Mouse (Mus musculus): ENCODE data around the gene Agtpbp1. TPM values are rescaled to one million over a fixed set of nuclear protein-coding genes. Genes with fewer than 3 reads are reported as not detected.

Gene Agtpbp1
- polyA plus RNA-seq, 1 experiment: 13.5 TPM

DNA sequence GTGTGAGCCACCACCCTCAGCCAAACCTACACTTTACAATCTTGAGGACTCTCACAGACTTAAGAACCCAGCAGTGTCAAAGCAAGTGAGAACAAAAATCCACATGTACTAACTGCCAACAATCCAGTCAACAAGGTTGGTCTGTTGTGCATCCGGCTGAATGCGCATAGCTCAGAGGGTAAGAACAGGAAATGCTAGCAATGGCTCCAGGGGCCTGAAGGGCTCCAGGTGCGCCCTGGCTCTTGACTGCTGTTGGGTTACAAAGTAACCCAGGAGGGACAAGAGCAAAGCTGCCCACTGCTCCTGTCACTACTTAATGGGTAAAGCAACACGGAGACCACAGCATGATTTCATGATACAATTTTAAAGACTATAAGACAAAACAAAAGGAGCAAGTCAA is 81.4 kb downstream of the Agtpbp1 start:
- no peaks in the 10 kb centered on the region for H3K27me3 ChIP-seq (ENCODE audit: control insufficient read depth, insufficient read depth, low read length)
- H3K4me3 ChIP-seq (ENCODE audit: control insufficient read depth, insufficient read depth, low read length): no peak overlapping the region
- peak overlapping the region; percentile 55; the same call in 1 of the 2 replicates for H3K27ac ChIP-seq (ENCODE audit: control insufficient read depth, insufficient read depth, low read length)
- WGBS: 79% methylated on average over 4 of the region's 4 CpGs
- peaks cover 3% of the 10 kb centered on the region; the same call in 1 of the 2 replicates for H3K36me3 ChIP-seq (ENCODE audit: control insufficient read depth, insufficient read depth, low read length)
- peak; percentile 28 for DNase-seq
- TF ChIP-seq CTCF (IDR thresholded peaks at IDR 0.05; ENCODE audit: borderline replicate concordance, control insufficient read depth, extremely low read depth, insufficient read depth, low read length, poor library complexity) (no peak), POLR2A (IDR thresholded peaks at IDR 0.05; ENCODE audit: control insufficient read depth, extremely low read depth, insufficient read depth, low read length, poor library complexity) (no peak)
- H3K4me1 ChIP-seq (replicated peaks; ENCODE audit: control insufficient read depth, insufficient read depth, low read length): peaks cover 3% of the 10 kb centered on the region

DNA sequence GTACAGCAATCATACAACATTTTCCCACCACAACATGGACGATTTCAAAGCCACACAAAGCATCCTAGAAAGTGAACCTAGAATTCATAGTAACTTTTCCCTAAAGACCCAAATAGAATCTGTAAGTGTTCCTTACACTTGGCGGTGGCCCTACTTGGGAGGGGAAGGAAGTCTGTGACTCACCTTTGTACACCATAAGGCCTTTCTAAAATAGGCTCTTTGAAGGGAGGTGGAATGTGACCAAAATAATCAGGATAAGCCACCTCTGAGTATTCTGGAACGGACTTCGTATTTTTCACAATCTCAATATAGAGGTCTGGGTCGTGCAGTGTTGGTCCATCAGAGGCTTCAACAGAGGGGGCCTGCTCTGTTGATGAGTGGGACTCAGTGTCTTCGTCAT is 85.2 kb downstream of the Agtpbp1 start:
- DNase-seq: no peak
- WGBS: 94% methylated on average over 6 of the region's 6 CpGs
- no peak overlapping the region for H3K27ac ChIP-seq (ENCODE audit: control insufficient read depth, insufficient read depth, low read length)

DNA sequence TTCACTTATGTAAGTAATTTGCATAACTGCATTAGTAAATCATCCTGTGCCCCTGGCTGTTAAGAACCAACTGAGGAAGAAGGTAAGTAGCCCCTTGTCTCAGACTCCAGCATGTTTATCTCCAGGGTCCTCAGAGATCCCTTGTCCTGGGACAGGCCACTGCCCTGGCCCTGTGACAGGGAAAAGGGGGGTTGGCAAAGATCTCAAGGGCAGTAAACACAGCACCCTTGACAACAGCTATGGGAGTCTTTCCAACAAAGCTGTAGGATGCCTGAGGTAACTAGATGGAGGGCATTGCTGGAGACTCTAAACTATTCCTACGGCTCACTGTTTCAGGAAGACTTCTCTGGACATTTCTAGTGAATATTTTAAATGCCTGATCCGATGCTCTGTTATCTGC is 85.7 kb downstream of the Agtpbp1 start:
- TF ChIP-seq CTCF (IDR thresholded peaks at IDR 0.05; ENCODE audit: borderline replicate concordance, control insufficient read depth, extremely low read depth, insufficient read depth, low read length, poor library complexity): no peak
- TF ChIP-seq POLR2A (IDR thresholded peaks at IDR 0.05; ENCODE audit: control insufficient read depth, extremely low read depth, insufficient read depth, low read length, poor library complexity): no peak
- H3K27ac ChIP-seq (ENCODE audit: control insufficient read depth, insufficient read depth, low read length): no peak overlapping the region
- DNase-seq: no peak
- WGBS: 99% methylated on average over 2 of the region's 2 CpGs
- peaks cover 7% of the 10 kb centered on the region for H3K36me3 ChIP-seq (ENCODE audit: control insufficient read depth, insufficient read depth, low read length)
- H3K4me1 ChIP-seq (replicated peaks; ENCODE audit: control insufficient read depth, insufficient read depth, low read length): peaks cover 3% of the 10 kb centered on the region
- no peak overlapping the region for H3K4me3 ChIP-seq (ENCODE audit: control insufficient read depth, insufficient read depth, low read length)
- H3K27me3 ChIP-seq (ENCODE audit: control insufficient read depth, insufficient read depth, low read length): no peaks in the 10 kb centered on the region

More for the DNA sequence above, 85.2 kb downstream of the Agtpbp1 start:
- no peak for TF ChIP-seq POLR2A (IDR thresholded peaks at IDR 0.05; ENCODE audit: control insufficient read depth, extremely low read depth, insufficient read depth, low read length, poor library complexity)
- no peak for TF ChIP-seq CTCF (IDR thresholded peaks at IDR 0.05; ENCODE audit: borderline replicate concordance, control insufficient read depth, extremely low read depth, insufficient read depth, low read length, poor library complexity)
- Histone ChIP-seq H3K27me3 (ENCODE audit: control insufficient read depth, insufficient read depth, low read length) (no peaks in the 10 kb centered on the region), H3K4me1 (replicated peaks; ENCODE audit: control insufficient read depth, insufficient read depth, low read length) (peaks cover 3% of the 10 kb centered on the region), H3K4me3 (ENCODE audit: control insufficient read depth, insufficient read depth, low read length) (no peak overlapping the region), H3K36me3 (ENCODE audit: control insufficient read depth, insufficient read depth, low read length) (peaks cover 6% of the 10 kb centered on the region)

GRCm38 (mm10) chr13:59498191-59498590 is 86.8 kb downstream of the Agtpbp1 start:
- peaks cover 10% of the 10 kb centered on the region for H3K36me3 ChIP-seq (ENCODE audit: control insufficient read depth, insufficient read depth, low read length)
- 95% methylated on average over 5 of the region's 5 CpGs for WGBS
- H3K27me3 ChIP-seq (ENCODE audit: control insufficient read depth, insufficient read depth, low read length): no peaks in the 10 kb centered on the region
- no peaks in the 10 kb centered on the region; the same call in 1 of the 2 replicates for H3K4me1 ChIP-seq (replicated peaks; ENCODE audit: control insufficient read depth, insufficient read depth, low read length)
- no peak for TF ChIP-seq CTCF (IDR thresholded peaks at IDR 0.05; ENCODE audit: borderline replicate concordance, control insufficient read depth, extremely low read depth, insufficient read depth, low read length, poor library complexity)
- TF ChIP-seq POLR2A (IDR thresholded peaks at IDR 0.05; ENCODE audit: control insufficient read depth, extremely low read depth, insufficient read depth, low read length, poor library complexity): no peak
- no peak overlapping the region for H3K27ac ChIP-seq (ENCODE audit: control insufficient read depth, insufficient read depth, low read length)
- no peak overlapping the region for H3K4me3 ChIP-seq (ENCODE audit: control insufficient read depth, insufficient read depth, low read length)
- no peak for DNase-seq

DNA sequence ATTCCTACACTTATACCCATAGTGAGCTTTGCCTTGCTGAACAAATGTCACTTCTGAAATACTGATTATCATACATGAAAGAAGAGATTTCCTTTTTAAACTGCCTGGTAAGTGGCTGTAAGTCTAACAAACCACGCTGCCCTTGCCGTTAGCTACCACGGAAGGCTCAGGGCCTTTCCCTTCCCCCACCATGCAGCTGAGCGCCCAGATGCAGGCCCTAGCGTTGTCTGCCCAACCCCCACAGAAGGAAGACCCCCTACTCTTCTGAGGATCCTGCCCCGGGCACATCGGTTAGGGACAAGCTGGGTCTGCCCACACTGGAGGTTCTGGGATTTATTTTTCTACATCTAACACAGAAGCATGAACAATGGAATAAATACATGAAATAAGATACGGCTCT is 89.2 kb downstream of the Agtpbp1 start:
- Histone ChIP-seq H3K4me1 (replicated peaks; ENCODE audit: control insufficient read depth, insufficient read depth, low read length) (no peaks in the 10 kb centered on the region), H3K4me3 (ENCODE audit: control insufficient read depth, insufficient read depth, low read length) (no peak overlapping the region), H3K36me3 (ENCODE audit: control insufficient read depth, insufficient read depth, low read length) (peaks cover 10% of the 10 kb centered on the region), H3K27ac (ENCODE audit: control insufficient read depth, insufficient read depth, low read length) (no peak overlapping the region), H3K27me3 (ENCODE audit: control insufficient read depth, insufficient read depth, low read length) (no peaks in the 10 kb centered on the region)
- DNase-seq: no peak
- WGBS: 50% methylated on average over 8 of the region's 8 CpGs
- TF ChIP-seq POLR2A (IDR thresholded peaks at IDR 0.05; ENCODE audit: control insufficient read depth, extremely low read depth, insufficient read depth, low read length, poor library complexity): no peak
- no peak for TF ChIP-seq CTCF (IDR thresholded peaks at IDR 0.05; ENCODE audit: borderline replicate concordance, control insufficient read depth, extremely low read depth, insufficient read depth, low read length, poor library complexity)

DNA sequence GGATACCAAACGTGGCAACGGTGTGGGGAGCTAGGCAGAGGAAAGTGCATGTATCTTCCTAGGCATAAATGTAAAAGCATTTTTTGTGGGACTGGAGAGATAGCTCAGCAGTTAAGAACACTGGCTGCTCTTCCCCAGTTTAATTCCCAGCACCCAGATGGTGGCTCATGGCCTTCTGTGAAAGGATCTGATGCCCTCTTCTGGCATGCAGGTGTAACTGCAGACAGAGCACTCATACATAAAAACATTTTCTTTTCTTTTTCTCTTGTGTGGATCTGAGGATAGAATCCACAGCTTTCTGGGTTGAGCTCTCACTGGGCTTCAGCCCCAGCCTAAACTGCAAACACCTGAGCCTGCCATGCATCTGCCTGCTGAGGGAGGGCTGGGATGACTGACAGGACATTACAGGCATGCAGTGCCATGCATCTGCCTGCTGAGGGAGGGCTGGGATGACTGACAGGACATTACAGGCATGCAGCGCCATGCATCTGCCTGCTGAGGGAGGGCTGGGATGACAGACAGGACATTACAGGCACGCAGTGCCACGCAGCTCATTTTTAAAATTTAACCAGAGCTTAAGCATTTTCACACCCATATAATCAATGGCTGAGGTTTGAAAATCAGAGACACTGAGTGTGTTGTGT is 90.3 kb downstream of the Agtpbp1 start:
- no peak overlapping the region for H3K4me3 ChIP-seq (ENCODE audit: control insufficient read depth, insufficient read depth, low read length)
- DNase-seq: no peak
- no peak for TF ChIP-seq POLR2A (IDR thresholded peaks at IDR 0.05; ENCODE audit: control insufficient read depth, extremely low read depth, insufficient read depth, low read length, poor library complexity)
- H3K27me3 ChIP-seq (ENCODE audit: control insufficient read depth, insufficient read depth, low read length): no peaks in the 10 kb centered on the region
- no peak overlapping the region for H3K27ac ChIP-seq (ENCODE audit: control insufficient read depth, insufficient read depth, low read length)
- 92% methylated on average over 5 of the region's 5 CpGs for WGBS
- peaks cover 10% of the 10 kb centered on the region for H3K36me3 ChIP-seq (ENCODE audit: control insufficient read depth, insufficient read depth, low read length)
- H3K4me1 ChIP-seq (replicated peaks; ENCODE audit: control insufficient read depth, insufficient read depth, low read length): no peaks in the 10 kb centered on the region

DNA sequence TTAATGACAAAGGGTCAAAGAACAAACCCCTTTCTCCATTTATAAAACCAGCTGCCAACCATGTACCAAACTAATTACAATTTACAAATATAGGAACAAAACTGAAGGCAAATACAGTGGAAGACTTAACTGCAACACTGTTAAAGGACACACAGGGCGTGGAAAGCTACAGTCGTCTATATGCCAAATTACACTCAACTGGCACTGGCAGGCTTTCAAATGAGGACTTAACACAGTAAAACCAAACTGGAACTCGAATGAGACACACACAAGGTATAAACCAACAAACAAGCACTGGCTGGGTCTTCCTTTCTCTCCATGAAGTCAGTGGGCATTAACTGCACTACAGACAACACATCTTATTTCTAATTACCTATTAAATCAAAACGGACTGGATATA is 94.3 kb downstream of the Agtpbp1 start:
- Histone ChIP-seq H3K36me3 (ENCODE audit: control insufficient read depth, insufficient read depth, low read length) (peaks cover 10% of the 10 kb centered on the region), H3K4me3 (ENCODE audit: control insufficient read depth, insufficient read depth, low read length) (no peak overlapping the region), H3K4me1 (replicated peaks; ENCODE audit: control insufficient read depth, insufficient read depth, low read length) (no peaks in the 10 kb centered on the region), H3K27me3 (ENCODE audit: control insufficient read depth, insufficient read depth, low read length) (no peaks in the 10 kb centered on the region), H3K27ac (ENCODE audit: control insufficient read depth, insufficient read depth, low read length) (no peak overlapping the region)
- DNase-seq: no peak
- WGBS: 97% methylated on average over 4 of the region's 4 CpGs
- TF ChIP-seq POLR2A (IDR thresholded peaks at IDR 0.05; ENCODE audit: control insufficient read depth, extremely low read depth, insufficient read depth, low read length, poor library complexity): no peak
- TF ChIP-seq CTCF (IDR thresholded peaks at IDR 0.05; ENCODE audit: borderline replicate concordance, control insufficient read depth, extremely low read depth, insufficient read depth, low read length, poor library complexity): no peak
